Mouse (Mus musculus) skeletal muscle tissue, adult 2 months (tissue): ENCODE results near the gene Nat14.

Experiments
- DNase-seq: peaks from one replicate; pipeline ENCODE4 v3.0.0-alpha.2; 2012; ENCODE audit warnings: low read depth, low spot score

Nat14 gene

GRCm38 (mm10) chr7:4919971-4920370, 1.9 kb upstream of the Nat14 start:
- no peak for DNase-seq

GRCm38 (mm10) chr7:4920496-4920895, 1.3 kb upstream of the Nat14 start:
- no peak for DNase-seq

- no peak for DNase-seq
These were observed 628 bp upstream of the Nat14 start for GRCm38 (mm10) chr7:4920976-4921823.

- DNase-seq: no peak
These were observed 680 bp downstream of the Nat14 start for GRCm38 (mm10) chr7:4922508-4922907.

GRCm38 (mm10) chr7:4922931-4923565, 1.2 kb downstream of the Nat14 start:
- DNase-seq: no peak

GRCm38 (mm10) chr7:4923586-4924364, 1.9 kb downstream of the Nat14 start:
- DNase-seq: no peak

GRCm38 (mm10) chr7:4924483-4924882, 2.7 kb downstream of the Nat14 start:
- DNase-seq: no peak

- peak; percentile 84 for DNase-seq
These were observed 3.1 kb downstream of the Nat14 start for GRCm38 (mm10) chr7:4924891-4925301.

- DNase-seq: peak; percentile 82
These were observed 3.9 kb downstream of the Nat14 start, which contains the start of gene Ssc5d for GRCm38 (mm10) chr7:4925441-4926381. Gene Ssc5d, plus strand, starts transcription at chr7:4925785.

GRCm38 (mm10) chr7:4926849-4927248, 5.0 kb downstream of the Nat14 start:
- no peak for DNase-seq

GRCm38 (mm10) chr7:4927711-4928110, 5.9 kb downstream of the Nat14 start:
- DNase-seq: no peak

GRCm38 (mm10) chr7:4928323-4928722, 6.5 kb downstream of the Nat14 start:
- no peak for DNase-seq

- DNase-seq: no peak
These were observed 11.3 kb downstream of the Nat14 start for GRCm38 (mm10) chr7:4933103-4933502.

GRCm38 (mm10) chr7:4934160-4934914, 12.5 kb downstream of the Nat14 start:
- no peak for DNase-seq

GRCm38 (mm10) chr7:4936832-4937231, 15.0 kb downstream of the Nat14 start:
- no peak for DNase-seq

- no peak for DNase-seq
These were observed 15.6 kb downstream of the Nat14 start for GRCm38 (mm10) chr7:4937392-4937791.

GRCm38 (mm10) chr7:4938456-4938855, 16.6 kb downstream of the Nat14 start:
- no peak for DNase-seq

GRCm38 (mm10) chr7:4940068-4940479, 18.2 kb downstream of the Nat14 start:
- peak; percentile 63 for DNase-seq

GRCm38 (mm10) chr7:4942673-4943072, 20.8 kb downstream of the Nat14 start:
- no peak for DNase-seq

GRCm38 (mm10) chr7:4943223-4943815, 21.5 kb downstream of the Nat14 start:
- DNase-seq: peak; percentile 96
